Mouse (Mus musculus) olfactory bulb, adult 2 months (tissue): ENCODE data around the gene Rnf130. TPM values are rescaled to one million over a fixed set of nuclear protein-coding genes. Genes with fewer than 3 reads are reported as not detected.

Experiments
- H3K27ac ChIP-seq: fragments of 200-500 bp; 2 replicates; pipeline ENCODE4 v1.5.1; 2012; ENCODE audit warnings: low read depth, low read length; ENCODE audit not compliant: insufficient read depth
- H3K4me1 ChIP-seq: fragments of 200-500 bp; 2 replicates; pipeline ENCODE4 v1.6.1; 2012; ENCODE audit warnings: low read length; ENCODE audit not compliant: control insufficient read depth, insufficient read depth
- H3K4me3 ChIP-seq: fragments of 200-500 bp; 2 replicates; pipeline ENCODE4 v1.5.1; 2012; ENCODE audit warnings: mild to moderate bottlenecking, low read depth, low read length, moderate library complexity; ENCODE audit not compliant: insufficient read depth
- CTCF ChIP-seq: fragments of 200-500 bp; IDR thresholded peaks from 2 replicates; pipeline ENCODE4 v1.5.1; 2012; ENCODE audit warnings: low read depth, mild to moderate bottlenecking, low read length, moderate library complexity; ENCODE audit not compliant: insufficient read depth
- POLR2A ChIP-seq: fragments of 200-500 bp; IDR thresholded peaks from 2 replicates; pipeline ENCODE4 v1.6.1; 2012; ENCODE audit warnings: mild to moderate bottlenecking, low read depth, low read length, moderate library complexity; ENCODE audit not compliant: insufficient read depth
- WGBS: fragments of 180-500 bp; shearing (Covaris S2); methylation state at CpG from one replicate; pipeline ENCODE4 v1.1.7; 2018; 5-methylcytosine and 5-hydroxymethylcytosine counted together
- polyA plus RNA-seq: library from polyadenylated mRNA; stranded (reverse); fragments of >200 nt; gene quantifications from 2 replicates; pipeline ENCODE4 v1.2.4, GENCODE M21; 2012; ENCODE audit warnings: low replicate concordance; ENCODE audit not compliant: missing spikeins, insufficient read depth, insufficient read length

The Rnf130 gene
- polyA plus RNA-seq, 1 experiment = not detected

GRCm38 (mm10) chr11:50134136-50134859, 109.2 kb downstream of the Rnf130 start:
- 52% methylated on average over 10 of the region's 10 CpGs for WGBS
- Histone ChIP-seq H3K4me1 (peaks cover 14% of the 10 kb centered on the region), H3K4me3 (no peak overlapping the region), H3K27ac (no peak overlapping the region)
- no peak for TF ChIP-seq CTCF
- no peak for TF ChIP-seq POLR2A

- TF ChIP-seq CTCF = no peak
- no peak for TF ChIP-seq POLR2A
Observed at GRCm38 (mm10) chr11:50138206-50138822, 113.2 kb downstream of the Rnf130 start.

GRCm38 (mm10) chr11:50139571-50139970, 114.4 kb downstream of the Rnf130 start:
- 92% methylated on average over 7 of the region's 7 CpGs for WGBS
- H3K4me3 ChIP-seq = no peak overlapping the region
- no peak overlapping the region for H3K27ac ChIP-seq
- no peak for TF ChIP-seq CTCF
- TF ChIP-seq POLR2A = no peak
- H3K4me1 ChIP-seq = no peaks in the 10 kb centered on the region

More at GRCm38 (mm10) chr11:50138206-50138822, 113.2 kb downstream of the Rnf130 start:
- peaks cover 3% of the 10 kb centered on the region for H3K4me1 ChIP-seq
- no peak overlapping the region for H3K4me3 ChIP-seq
- H3K27ac ChIP-seq = no peak overlapping the region
- WGBS = 83% methylated on average over 10 of the region's 10 CpGs

- no peak overlapping the region for H3K27ac ChIP-seq
- no peak for TF ChIP-seq CTCF
- TF ChIP-seq POLR2A = no peak
- H3K4me1 ChIP-seq = no peaks in the 10 kb centered on the region
- no peak overlapping the region for H3K4me3 ChIP-seq
- 85% methylated on average over 3 of the region's 3 CpGs for WGBS
Observed at GRCm38 (mm10) chr11:50145529-50145928, 120.4 kb downstream of the Rnf130 start.

- Histone ChIP-seq H3K4me3 (no peak overlapping the region), H3K4me1 (no peaks in the 10 kb centered on the region), H3K27ac (no peak overlapping the region)
- WGBS = 94% methylated on average over 13 of the region's 13 CpGs
- TF ChIP-seq POLR2A (no peak), CTCF (no peak)
Observed at GRCm38 (mm10) chr11:50146121-50146520, 121.0 kb downstream of the Rnf130 start.

- H3K4me1 ChIP-seq = no peaks in the 10 kb centered on the region
- H3K27ac ChIP-seq = 0 out of 2 replicates have a peak overlapping the region, but pooled peaks have one; percentile 4
- H3K4me3 ChIP-seq = no peak overlapping the region
- TF ChIP-seq POLR2A (no peak), CTCF (no peak)
- WGBS = 81% methylated on average over 9 of the region's 9 CpGs
Observed at GRCm38 (mm10) chr11:50147267-50147957, 122.3 kb downstream of the Rnf130 start.

GRCm38 (mm10) chr11:50147958-50148476, 122.9 kb downstream of the Rnf130 start:
- Histone ChIP-seq H3K27ac (no peak overlapping the region), H3K4me3 (no peak overlapping the region), H3K4me1 (no peaks in the 10 kb centered on the region)
- 96% methylated on average over 11 of the region's 11 CpGs for WGBS
- no peak for TF ChIP-seq POLR2A
- TF ChIP-seq CTCF = no peak

GRCm38 (mm10) chr11:50149200-50149599, 124.1 kb downstream of the Rnf130 start:
- 81% methylated on average over 7 of the region's 7 CpGs for WGBS
- peaks cover 2% of the 10 kb centered on the region; the same call in 1 of the 2 replicates for H3K4me1 ChIP-seq
- no peak overlapping the region for H3K4me3 ChIP-seq
- TF ChIP-seq CTCF = no peak
- TF ChIP-seq POLR2A = no peak
- no peak overlapping the region for H3K27ac ChIP-seq
